Mouse (Mus musculus) adrenal gland, adult 2 months (tissue): ENCODE data around the gene C2. TPM values are rescaled to one million over a fixed set of nuclear protein-coding genes. Genes with fewer than 3 reads are reported as not detected.

Experiments
- DNase-seq: peaks from one replicate; pipeline ENCODE4 v3.0.0; 2021
- long read RNA-seq: library from polyadenylated mRNA; stranded (forward); transcript quantifications from one replicate; pipeline ENCODE4 v2.0.0, GENCODE M21; 2021
- polyA plus RNA-seq: library from polyadenylated mRNA; depleted of rRNA; stranded (reverse); fragments of >200 nt; gene quantifications from 2 replicates; pipeline ENCODE4 v1.2.3, GENCODE M21; 2012; rRNA removed
- total RNA-seq, 2 experiments: library from RNA; stranded (reverse); gene quantifications; 2 replicates each; pipeline ENCODE4 v1.2.3; 2021

The C2 gene
- total RNA-seq (100 to 1,000 TPM in 1 of 2 experiments, 10 to 100 TPM in 1; 81.4 to 105 TPM), polyA plus RNA-seq (70.7 and 71.5 TPM in 2 replicates)
- long read RNA-seq, transcript C2-201 (18 exons, 2,641 nt), result major isoform, 98 of 119 reads
- long read RNA-seq, partial matches to known transcripts, result 10 of 119 reads
- long read RNA-seq, other reads (novel, unspliced or antisense), result 11 of 119 reads

GRCm38 (mm10) chr17:34898160-34898586, at the start of gene C2, which contains the start of gene Ehmt2:
TSS of gene C2 (minus strand) at chr17:34898265.
TSS of gene Ehmt2 (plus strand) at chr17:34898469.
- DNase-seq, result peak; percentile 93

- DNase-seq, result peak; percentile 27
These were observed 49.5 kb upstream of the C2 start for GRCm38 (mm10) chr17:34947606-34948005.

DNA sequence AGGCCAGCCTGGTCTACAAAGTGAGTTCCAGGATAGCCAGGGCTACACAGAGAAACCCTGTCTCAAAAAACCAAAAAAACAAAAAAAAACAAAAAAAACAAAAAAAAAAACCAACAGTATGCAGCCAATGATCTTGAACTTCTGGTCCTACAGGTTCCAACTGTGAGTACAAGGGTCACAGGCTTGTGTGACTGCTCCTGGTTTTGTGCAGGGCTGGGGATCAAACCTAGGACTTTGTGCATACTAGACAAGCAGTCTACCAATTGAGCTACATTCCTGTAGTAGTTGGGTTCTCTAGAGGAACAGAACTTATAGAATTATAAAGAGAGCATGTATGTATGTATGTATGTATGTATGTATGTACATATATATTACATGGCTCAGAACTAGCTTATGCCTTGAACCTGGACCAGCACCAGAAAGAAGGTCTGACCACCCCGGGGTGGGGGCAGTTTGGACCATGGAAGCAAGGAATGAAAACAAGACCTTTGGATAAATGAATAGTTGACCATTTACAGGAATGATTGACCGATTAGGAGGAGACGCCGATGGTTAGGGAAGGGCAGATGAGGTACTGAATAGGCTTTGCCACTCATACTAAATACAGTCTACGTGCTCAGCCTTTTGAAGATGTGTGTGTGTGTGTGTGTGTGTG, 48.5 kb upstream of the C2 start:
- DNase-seq, result no peak

DNA sequence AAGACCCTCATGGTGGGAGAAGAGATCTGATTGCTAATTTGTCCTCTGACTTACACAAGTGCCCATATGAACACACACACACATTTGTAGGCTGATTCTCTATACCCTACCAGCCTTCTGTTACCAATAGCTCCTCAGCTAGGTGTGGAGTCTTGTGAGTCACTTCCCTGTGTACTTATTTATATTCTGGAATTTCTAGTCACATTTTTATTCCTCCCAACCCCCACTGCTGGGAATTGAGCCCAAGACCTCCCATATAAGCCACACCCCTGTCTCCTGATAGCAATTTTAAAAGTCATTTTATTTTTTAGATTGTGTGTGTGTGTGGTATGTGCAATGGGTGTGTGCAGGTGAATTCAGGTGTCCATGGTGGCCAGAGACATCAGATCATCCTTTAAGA, 46.3 kb upstream of the C2 start:
- no peak for DNase-seq

DNA sequence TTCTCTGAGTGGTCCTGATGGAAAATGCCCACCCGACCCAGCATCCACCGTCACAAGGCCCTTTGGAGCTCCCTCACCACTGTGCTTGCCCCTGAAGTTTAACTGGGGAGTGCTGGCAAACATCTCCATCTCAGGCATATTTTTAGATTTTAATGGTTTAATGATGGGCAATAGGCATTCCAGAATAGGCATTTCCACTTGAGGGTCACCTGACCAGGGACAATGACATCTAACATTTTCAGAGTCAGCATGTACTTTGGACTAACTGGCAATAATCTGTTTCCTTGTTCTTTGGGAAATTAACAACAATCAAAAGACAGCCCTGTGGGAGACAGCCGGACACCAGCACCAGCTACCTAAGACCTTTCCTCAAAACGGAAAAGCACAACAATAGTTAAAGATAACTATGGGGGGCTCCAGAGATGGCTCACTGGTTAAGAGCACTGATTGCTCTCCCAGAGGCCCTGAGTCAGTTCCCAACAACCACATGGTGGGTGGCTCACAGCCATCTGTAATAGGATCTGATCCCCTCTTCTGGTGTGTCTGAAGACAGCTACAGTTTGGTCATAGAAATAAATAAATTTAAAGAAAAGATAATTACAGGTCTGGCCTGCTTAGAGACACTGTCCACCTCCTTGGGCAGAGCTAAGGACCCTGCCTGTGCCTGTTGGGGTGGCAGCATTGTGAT, 45.2 kb upstream of the C2 start:
- DNase-seq, result no peak

GRCm38 (mm10) chr17:34941344-34942041, 43.4 kb upstream of the C2 start:
- peak; percentile 46 for DNase-seq

- no peak for DNase-seq
These were observed 40.0 kb upstream of the C2 start for GRCm38 (mm10) chr17:34937960-34938505.

- DNase-seq, result peak; percentile 38
These were observed 36.8 kb upstream of the C2 start for GRCm38 (mm10) chr17:34934830-34935229.

- DNase-seq, result no peak
These were observed 36.0 kb upstream of the C2 start for GRCm38 (mm10) chr17:34934031-34934430.

DNA sequence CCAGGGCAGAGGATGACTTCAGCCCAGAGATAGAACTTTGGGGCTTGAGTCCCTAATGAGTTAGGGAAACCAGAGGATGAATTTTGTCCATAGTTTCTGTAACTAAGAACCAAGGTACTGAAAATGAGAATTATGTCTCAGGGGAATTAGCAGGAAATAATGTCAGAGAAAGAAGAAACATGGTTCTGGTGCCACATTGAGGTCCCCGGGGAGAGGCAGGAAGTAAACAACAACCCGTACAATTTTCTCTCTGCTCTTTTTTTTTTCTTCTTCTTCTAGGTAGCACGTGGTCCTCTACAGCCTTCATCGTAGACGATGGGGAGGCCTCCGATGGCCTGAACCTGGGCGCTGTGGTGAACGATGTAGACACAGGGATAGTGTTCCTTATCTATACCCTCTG, 34.2 kb upstream of the C2 start:
- DNase-seq, result no peak

- DNase-seq, result peak; percentile 38
These were observed 33.7 kb upstream of the C2 start for GRCm38 (mm10) chr17:34931735-34932098.

DNA sequence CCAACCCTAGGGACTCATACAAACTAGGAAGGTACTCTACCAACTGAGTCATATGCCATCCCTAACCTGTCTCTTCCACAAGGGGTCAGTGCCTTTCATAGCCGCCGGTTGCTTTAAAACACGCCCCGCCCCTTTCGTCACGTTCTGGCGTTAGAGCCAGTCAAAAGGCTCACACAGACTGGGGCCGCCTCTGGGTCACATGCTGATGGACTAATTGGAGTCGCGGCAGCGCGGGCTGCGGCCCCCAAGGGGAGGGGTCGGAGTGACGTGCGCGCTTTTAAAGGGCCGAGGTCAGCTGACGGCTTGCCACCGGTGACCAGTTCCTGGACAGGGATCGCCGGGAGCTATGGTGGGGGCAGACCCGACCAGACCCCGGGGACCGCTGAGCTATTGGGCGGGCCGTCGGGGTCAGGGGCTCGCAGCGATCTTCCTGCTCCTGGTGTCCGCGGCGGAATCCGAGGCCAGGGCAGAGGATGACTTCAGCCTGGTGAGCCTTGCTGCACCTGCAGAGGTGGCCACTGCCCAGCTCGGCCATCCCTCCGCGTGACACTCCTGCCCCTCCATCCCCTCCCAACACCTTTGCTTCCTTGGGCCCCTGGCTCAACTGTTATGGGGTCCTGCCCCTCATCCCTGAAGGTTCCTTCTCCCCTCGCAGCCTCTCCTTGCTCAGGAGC, 33.1 kb upstream of the C2 start, which contains the start of gene Neu1:
Neu1 (plus strand) TSS at position 193 of the 674 bp plus-strand sequence.
- peak; percentile 99 for DNase-seq

DNA sequence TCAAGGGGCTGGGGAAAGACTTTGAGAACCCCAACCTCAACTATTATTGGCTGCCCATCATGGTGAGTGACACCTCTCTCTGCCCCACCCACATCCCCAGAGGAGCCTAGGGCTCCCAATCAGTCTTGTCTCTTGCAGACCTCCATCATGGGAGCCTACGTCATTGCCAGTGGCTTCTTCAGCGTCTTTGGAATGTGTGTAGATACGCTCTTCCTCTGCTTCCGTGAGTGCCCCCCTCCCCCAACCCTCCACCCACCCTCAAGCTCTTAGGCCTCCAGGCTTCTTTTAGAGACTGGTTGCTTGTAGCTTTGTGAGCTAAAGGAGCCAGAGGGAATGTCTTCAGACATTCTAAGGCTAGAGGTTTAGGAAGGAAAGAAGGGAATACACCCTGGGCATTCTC, 30.8 kb upstream of the C2 start:
- no peak for DNase-seq

- DNase-seq, result peak; percentile 73
These were observed 29.4 kb upstream of the C2 start for GRCm38 (mm10) chr17:34927306-34928019.

GRCm38 (mm10) chr17:34924258-34924657, 26.2 kb upstream of the C2 start:
- DNase-seq, result no peak

DNA sequence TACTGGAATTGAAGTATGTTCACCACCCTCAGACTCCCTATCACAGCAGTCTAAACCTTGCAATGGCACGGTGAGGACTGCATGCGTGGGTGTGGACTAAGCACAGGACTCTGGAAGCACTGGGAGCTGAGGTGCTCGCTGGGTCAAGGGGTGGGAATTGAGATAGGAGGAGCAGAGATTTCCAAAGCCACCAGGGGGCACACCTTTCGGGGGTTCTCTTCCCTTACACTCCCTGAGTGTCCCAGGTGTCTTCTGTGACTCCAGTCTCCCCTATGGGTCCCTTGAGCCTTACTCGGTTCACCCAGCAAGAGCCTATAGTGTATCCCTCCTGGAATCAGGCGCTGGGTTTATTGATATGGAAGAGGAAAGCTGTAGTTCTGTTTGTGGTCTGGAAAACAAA, 24.9 kb upstream of the C2 start:
- DNase-seq, result no peak

DNA sequence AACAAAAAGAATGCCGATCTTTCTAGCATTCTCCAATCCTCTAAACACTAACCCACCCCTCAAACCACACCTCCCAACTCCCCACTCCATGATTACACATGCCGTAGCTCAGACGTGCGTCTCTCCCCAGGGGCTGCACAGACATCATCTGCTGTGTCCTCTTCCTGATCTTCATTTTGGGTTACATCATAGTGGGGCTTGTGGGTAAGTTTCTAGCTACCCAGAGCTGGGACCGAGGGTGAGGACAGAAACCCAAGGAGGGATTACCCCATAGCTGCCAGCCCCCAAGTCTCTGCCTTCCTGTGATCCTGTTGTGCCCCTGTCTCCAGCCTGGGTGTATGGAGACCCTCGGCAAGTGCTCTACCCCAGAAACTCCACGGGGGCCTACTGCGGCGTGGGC, 19.1 kb upstream of the C2 start:
- DNase-seq, result no peak

- no peak for DNase-seq
These were observed 18.3 kb upstream of the C2 start for GRCm38 (mm10) chr17:34916316-34916715.

GRCm38 (mm10) chr17:34915410-34915831, 17.4 kb upstream of the C2 start:
- DNase-seq, result peak; percentile 52

GRCm38 (mm10) chr17:34913930-34914665, 16.0 kb upstream of the C2 start, which contains the start of gene Slc44a4:
TSS of gene Slc44a4 (plus strand) at chr17:34914466.
- DNase-seq, result no peak
